Mouse (Mus musculus) spleen, adult 18-20 months (tissue): ENCODE results near the gene C1qtnf5.

Source experiments
- DNase-seq, 2 experiments: peaks; one replicate each; pipeline ENCODE4 v3.0.0; 2022; ENCODE audit warnings: mixed read lengths in 2 of 2

The C1qtnf5 gene

GRCm38 (mm10) chr9:44107110-44107509 is at the start of gene C1qtnf5:
Gene C1qtnf5 (plus strand): TSS chr9:44107245.
- DNase-seq, result peak in 1 of 2 experiments; percentile 23

- DNase-seq, result no peak
Measured at GRCm38 (mm10) chr9:44058606-44059005, 48.4 kb upstream of the C1qtnf5 start.

GRCm38 (mm10) chr9:44065177-44065576 is 41.9 kb upstream of the C1qtnf5 start:
- no peak for DNase-seq

- peak; percentile 93 to 98 for DNase-seq
Measured at GRCm38 (mm10) chr9:44066785-44067225, 40.2 kb upstream of the C1qtnf5 start, which contains the start of gene Usp2. Gene Usp2 (plus strand): TSS chr9:44067021.

- DNase-seq, result no peak
Measured at GRCm38 (mm10) chr9:44067241-44067959, 39.6 kb upstream of the C1qtnf5 start.

- no peak for DNase-seq
Measured at GRCm38 (mm10) chr9:44067960-44068330, 39.1 kb upstream of the C1qtnf5 start.

GRCm38 (mm10) chr9:44069252-44069651 is 37.8 kb upstream of the C1qtnf5 start:
- no peak for DNase-seq

GRCm38 (mm10) chr9:44070113-44070843 is 36.8 kb upstream of the C1qtnf5 start:
- no peak for DNase-seq

- DNase-seq, result no peak
Measured at GRCm38 (mm10) chr9:44070844-44071231, 36.2 kb upstream of the C1qtnf5 start.

- DNase-seq, result no peak
Measured at GRCm38 (mm10) chr9:44071914-44072598, 35.0 kb upstream of the C1qtnf5 start.

GRCm38 (mm10) chr9:44072599-44072915 is 34.5 kb upstream of the C1qtnf5 start:
- no peak for DNase-seq

GRCm38 (mm10) chr9:44073115-44073514 is 33.9 kb upstream of the C1qtnf5 start:
- no peak for DNase-seq

- peak in 1 of 2 experiments; percentile 27 for DNase-seq
Measured at GRCm38 (mm10) chr9:44074395-44075275, 32.4 kb upstream of the C1qtnf5 start.

GRCm38 (mm10) chr9:44075276-44075995 is 31.6 kb upstream of the C1qtnf5 start:
- no peak for DNase-seq

GRCm38 (mm10) chr9:44075996-44076763 is 30.9 kb upstream of the C1qtnf5 start:
- no peak for DNase-seq

- peak in 1 of 2 experiments; percentile 38 for DNase-seq
Measured at GRCm38 (mm10) chr9:44076764-44077120, 30.3 kb upstream of the C1qtnf5 start.

GRCm38 (mm10) chr9:44077266-44077910 is 29.7 kb upstream of the C1qtnf5 start:
- DNase-seq, result no peak

- DNase-seq, result no peak
Measured at GRCm38 (mm10) chr9:44078136-44078797, 28.8 kb upstream of the C1qtnf5 start.

GRCm38 (mm10) chr9:44078955-44079756 is 27.9 kb upstream of the C1qtnf5 start:
- no peak for DNase-seq
